Mouse (Mus musculus) neural tube, embryonic 14.5 days (tissue): ENCODE measurements at regions not wholly inside any gene's neighbourhood (a gene's known extent, or its start where the extent isn't known, plus 50 kb on each side); places are given as distances from the start of the nearest gene placed in this dataset.

Experiments used
- ATAC-seq: fragments of 200-750 bp; cut with Nextera tagmentation; 2 replicates; pipeline ENCODE4 v1.8.0; 2017; ENCODE audit warnings: low read depth, mild to moderate bottlenecking, moderate TSS enrichment, moderate library complexity
- H3K27ac ChIP-seq: fragments of 300-500 bp; sonication (generic); 2 replicates; pipeline ENCODE4 v1.5.1; 2014; ENCODE audit warnings: low read depth, mild to moderate bottlenecking, control low read depth, low read length, moderate library complexity, mixed read lengths
- H3K27me3 ChIP-seq: fragments of 300-500 bp; sonication (generic); 2 replicates; pipeline ENCODE4 v1.6.1; 2014; ENCODE audit warnings: low read length; ENCODE audit not compliant: control insufficient read depth, insufficient read depth
- H3K36me3 ChIP-seq: fragments of 300-500 bp; sonication (generic); 2 replicates; pipeline ENCODE4 v1.6.1; 2014; ENCODE audit warnings: low read length, mixed read lengths; ENCODE audit not compliant: control insufficient read depth, insufficient read depth
- H3K4me1 ChIP-seq: fragments of 300-500 bp; sonication (generic); 2 replicates; pipeline ENCODE4 v1.6.1; 2014; ENCODE audit warnings: low read length; ENCODE audit not compliant: control insufficient read depth, insufficient read depth
- H3K4me2 ChIP-seq: fragments of 300-500 bp; sonication (generic); 2 replicates; pipeline ENCODE4 v1.6.1; 2014; ENCODE audit warnings: mild to moderate bottlenecking, low read depth, low read length, control low read depth
- H3K4me3 ChIP-seq: fragments of 300-500 bp; sonication (generic); 2 replicates; pipeline ENCODE4 v1.5.1; 2014; ENCODE audit warnings: low read depth, low read length, control low read depth, mixed read lengths
- H3K9ac ChIP-seq: fragments of 300-500 bp; sonication (generic); replicated peaks from 2 replicates; pipeline ENCODE4 v1.6.1; 2014; ENCODE audit warnings: low read depth, mild to moderate bottlenecking, control low read depth, low read length, mixed read lengths
- H3K9me3 ChIP-seq: fragments of 300-500 bp; sonication (generic); 2 replicates; pipeline ENCODE4 v1.6.1; 2016; ENCODE audit warnings: low read length; ENCODE audit not compliant: control insufficient read depth
- WGBS: fragments of 180-500 bp; shearing (Covaris S2); extraction: QIAGEN DNeasy Blood & Tissue Kit; methylation state at CpG from one replicate; pipeline ENCODE4 v1.1.7; 2014; 5-methylcytosine and 5-hydroxymethylcytosine counted together

- Histone ChIP-seq H3K27ac (no peak overlapping the region), H3K36me3 (no peaks in the 10 kb centered on the region), H3K4me1 (no peaks in the 10 kb centered on the region), H3K9me3 (no peaks in the 10 kb centered on the region), H3K4me3 (no peak overlapping the region), H3K4me2 (no peak overlapping the region), H3K9ac (no peak overlapping the region), H3K27me3 (no peaks in the 10 kb centered on the region)
- ATAC-seq, result no peak
- 93% methylated on average over 2 of the region's 2 CpGs for WGBS
Observed at GRCm38 (mm10) chr5:18434245-18434644, 74.1 kb upstream of the Gnai1 start.

DNA sequence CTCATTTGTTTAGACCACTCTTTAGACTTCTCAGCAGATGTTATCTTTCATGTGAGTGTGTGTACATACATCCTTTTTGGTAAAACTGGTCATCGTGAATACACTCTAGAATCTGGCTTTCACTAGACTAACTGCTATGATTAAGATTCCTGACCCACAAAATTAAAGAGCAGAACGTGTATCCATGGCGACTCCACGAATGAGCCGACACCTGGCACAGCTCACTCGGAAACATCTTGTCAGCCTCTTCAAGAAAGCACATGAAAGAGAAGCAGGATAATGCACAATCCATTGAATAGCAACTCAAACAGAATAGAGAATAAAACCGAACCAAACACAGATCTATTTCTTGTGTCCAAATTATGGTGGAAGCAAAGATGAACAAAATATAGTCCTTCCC is 73.1 kb upstream of the Gnai1 start:
- Histone ChIP-seq H3K4me2 (no peak overlapping the region), H3K27me3 (no peaks in the 10 kb centered on the region), H3K27ac (no peak overlapping the region), H3K4me1 (no peaks in the 10 kb centered on the region), H3K9me3 (no peaks in the 10 kb centered on the region), H3K4me3 (no peak overlapping the region), H3K9ac (no peak overlapping the region), H3K36me3 (no peaks in the 10 kb centered on the region)
- no peak for ATAC-seq
- WGBS, result 58% methylated on average over 7 of the region's 7 CpGs

- Histone ChIP-seq H3K36me3 (no peaks in the 10 kb centered on the region), H3K9ac (no peak overlapping the region), H3K4me1 (no peaks in the 10 kb centered on the region), H3K27ac (no peak overlapping the region), H3K4me3 (no peak overlapping the region), H3K27me3 (no peaks in the 10 kb centered on the region), H3K4me2 (no peak overlapping the region), H3K9me3 (no peaks in the 10 kb centered on the region)
- ATAC-seq, result no peak
- WGBS, result 72% methylated on average over 4 of the region's 4 CpGs
Observed at GRCm38 (mm10) chr5:18425098-18425497, 64.9 kb upstream of the Gnai1 start.

DNA sequence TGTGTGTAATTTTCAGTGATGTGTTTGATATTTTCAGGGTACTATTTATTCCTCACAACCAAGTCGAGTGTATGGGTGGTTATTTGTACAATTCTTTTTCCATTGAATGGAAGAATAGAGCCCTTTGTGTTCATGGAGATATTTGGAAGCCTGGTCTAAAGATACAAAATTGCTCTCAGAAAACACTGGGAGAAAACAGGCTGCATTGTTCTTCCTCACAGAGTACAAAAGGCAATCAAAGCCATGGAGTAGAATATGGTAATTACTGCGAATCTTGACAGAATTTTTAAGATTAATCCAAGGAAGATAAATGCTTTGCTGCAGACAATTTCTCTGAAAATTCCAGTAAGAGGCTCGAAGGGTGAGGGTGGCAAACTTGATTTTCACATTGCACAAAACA is 54.7 kb upstream of the Gnai1 start:
- Histone ChIP-seq H3K4me2 (no peak overlapping the region), H3K4me3 (no peak overlapping the region), H3K9ac (no peak overlapping the region), H3K27me3 (no peaks in the 10 kb centered on the region), H3K9me3 (no peaks in the 10 kb centered on the region), H3K36me3 (no peaks in the 10 kb centered on the region), H3K4me1 (no peaks in the 10 kb centered on the region), H3K27ac (no peak overlapping the region)
- WGBS, result 45% methylated on average over 3 of the region's 3 CpGs
- no peak for ATAC-seq
